ENCODE assay signal across 8 mouse cellular contexts in genomic region chr8:94871108-94871894, GRCm38 (mm10). TPM values are rescaled to one million over a fixed set of nuclear protein-coding genes. Genes with fewer than 3 reads are reported as not detected.
DNase-seq lines count a peak whose midpoint lies in the region; ATAC-seq lines count a peak whose summit lies in the region.

No protein-coding gene starts in this region.

- H3K27me3 ChIP-seq in megakaryocyte, embryonic 14.5 days (replicated peaks), result peaks cover 84% of the 10 kb centered on the region
- H3K27me3 ChIP-seq in intestine, embryonic 15.5 days (replicated peaks), result no peaks in the 10 kb centered on the region
- peaks cover 67% of the 10 kb centered on the region for H3K27me3 ChIP-seq in midbrain, embryonic 10.5 days (ENCODE audit: low read depth, poor library complexity, severe bottlenecking)
- no peaks in the 10 kb centered on the region for H3K27me3 ChIP-seq in stomach, embryonic 14.5 days (ENCODE audit: control insufficient read depth, insufficient read depth, low read length)

- H3K36me3 ChIP-seq in megakaryocyte, embryonic 14.5 days (replicated peaks; ENCODE audit: low read length), result peaks cover 12% of the 10 kb centered on the region
- H3K36me3 ChIP-seq in intestine, embryonic 15.5 days, result peaks cover 10% of the 10 kb centered on the region
- H3K36me3 ChIP-seq in midbrain, embryonic 10.5 days, result peaks cover 9% of the 10 kb centered on the region
- peaks cover 10% of the 10 kb centered on the region for H3K36me3 ChIP-seq in stomach, embryonic 14.5 days (ENCODE audit: control insufficient read depth, insufficient read depth, low read length)

- H3K9me3 ChIP-seq in megakaryocyte, embryonic 14.5 days, result no peaks in the 10 kb centered on the region
- H3K9me3 ChIP-seq in intestine, embryonic 15.5 days, result no peaks in the 10 kb centered on the region
- H3K9me3 ChIP-seq in midbrain, embryonic 10.5 days (replicated peaks), result no peaks in the 10 kb centered on the region
- H3K9me3 ChIP-seq in stomach, embryonic 14.5 days (ENCODE audit: control insufficient read depth, low read depth, low read length), result no peaks in the 10 kb centered on the region

- peak overlapping the region; percentile 76 for H3K4me3 ChIP-seq in megakaryocyte, embryonic 14.5 days (replicated peaks)
- peak overlapping the region; percentile 45 for H3K4me3 ChIP-seq in intestine, embryonic 15.5 days (replicated peaks)
- H3K4me3 ChIP-seq in midbrain, embryonic 10.5 days, result peak overlapping the region; percentile 51
- peak overlapping the region; percentile 41 for H3K4me3 ChIP-seq in stomach, embryonic 14.5 days (ENCODE audit: low read depth, low read length)

- peak overlapping the region; percentile 45 for H3K9ac ChIP-seq in intestine, embryonic 15.5 days
- H3K9ac ChIP-seq in stomach, embryonic 14.5 days (replicated peaks; ENCODE audit: low read depth, low read length), result peak overlapping the region; percentile 15; the same call in 1 of the 2 replicates

- H3K4me2 ChIP-seq in intestine, embryonic 15.5 days (replicated peaks), result peak overlapping the region; percentile 89
- peak overlapping the region; percentile 93 for H3K4me2 ChIP-seq in stomach, embryonic 14.5 days (replicated peaks; ENCODE audit: low read depth, low read length)

- intact Hi-C loops in gastrocnemius, postnatal 36 days (cut with DNase I), result no loop called here
- intact Hi-C loops in left cerebral cortex, postnatal 36 days (cut with DNase I), result loop anchor here (5.0 kb wide), 1 partner anchor 121 kb away; no protein-coding TSS in a partner anchor

- H3K4me1 ChIP-seq in megakaryocyte, embryonic 14.5 days, result peaks cover 43% of the 10 kb centered on the region
- H3K4me1 ChIP-seq in intestine, embryonic 15.5 days (replicated peaks), result peaks cover 46% of the 10 kb centered on the region
- H3K4me1 ChIP-seq in midbrain, embryonic 10.5 days, result peaks cover 67% of the 10 kb centered on the region
- peaks cover 41% of the 10 kb centered on the region for H3K4me1 ChIP-seq in stomach, embryonic 14.5 days (ENCODE audit: control insufficient read depth, insufficient read depth, low read length)

- WGBS in intestine, embryonic 15.5 days, result 5% methylated on average over 7 of the region's 7 CpGs
- WGBS in midbrain, embryonic 10.5 days, result 7% methylated on average over 7 of the region's 7 CpGs
- WGBS in stomach, embryonic 14.5 days, result 6% methylated on average over 7 of the region's 7 CpGs

- peak; percentile 78 for DNase-seq in embryo, embryonic 10 days (ENCODE audit: low spot score)
- peak; percentile 43 to 51 for DNase-seq in gastrocnemius, postnatal 36 days
- peak; percentile 68 to 71 for DNase-seq in left cerebral cortex, postnatal 36 days (ENCODE audit: low spot score in 2 of 2)
- peak; percentile 60 for DNase-seq in midbrain, embryonic 10.5 days (ENCODE audit: low spot score)

- peak overlapping the region; percentile 92 for H3K27ac ChIP-seq in intestine, embryonic 15.5 days
- H3K27ac ChIP-seq in midbrain, embryonic 10.5 days (replicated peaks), result peak overlapping the region; percentile 43; the same call in 1 of the 2 replicates
- H3K27ac ChIP-seq in stomach, embryonic 14.5 days (ENCODE audit: low read length), result peak overlapping the region; percentile 52

- ATAC-seq in megakaryocyte, adult 5-6 weeks (ENCODE audit: poor library complexity, severe bottlenecking), result no peak
- ATAC-seq in intestine, embryonic 15.5 days, result peak; percentile 83
- peak; percentile 81 for ATAC-seq in stomach, embryonic 14.5 days (ENCODE audit: insufficient number of reproducible peaks, insufficient read depth, low FRiP score, low read depth)

RNA-seq across cellular contexts. Expression of gene Dok4, which starts 4.8 kb away (rescaled TPM):
- 0.81 and 1.1 TPM in 2 replicates for polyA plus RNA-seq in megakaryocyte, embryonic 14.5 days (2012; ENCODE audit: insufficient read depth, low replicate concordance)
- 0.75 TPM in 1 of 2 replicates, not detected in the other for total RNA-seq in megakaryocyte, adult 5-6 weeks (2015)
- 0.69 and 0.92 TPM in 2 replicates for total RNA-seq in megakaryocyte, adult 5-6 weeks (2017)
- 1 to 10 TPM; 2.6 to 4.9 TPM for total RNA-seq in gastrocnemius, postnatal 36 days (2021)
- polyA plus RNA-seq in intestine, embryonic 15.5 days (2015; fragmentation: Nextera tagmentation; extraction: Ambion mirVana), result 39.4 and 40.3 TPM in 2 replicates
- total RNA-seq in left cerebral cortex, postnatal 36 days (2021), result 10 to 100 TPM; 20.0 to 22.3 TPM
- 11.3 and 14.5 TPM in 2 replicates for polyA plus RNA-seq in midbrain, embryonic 10.5 days (2016; fragmentation: Nextera tagmentation; extraction: Ambion mirVana)
- polyA plus RNA-seq in stomach, embryonic 14.5 days (2014; fragmentation: Nextera tagmentation; extraction: Ambion mirVana), result 17.2 and 19.9 TPM in 2 replicates

RNA-seq across cellular contexts. Expression of gene Polr2c, which starts 14.1 kb away (rescaled TPM):
- polyA plus RNA-seq in megakaryocyte, embryonic 14.5 days (2012; ENCODE audit: insufficient read depth, low replicate concordance), result 15.3 and 21.3 TPM in 2 replicates
- 44.1 and 46.4 TPM in 2 replicates for total RNA-seq in megakaryocyte, adult 5-6 weeks (2015)
- total RNA-seq in megakaryocyte, adult 5-6 weeks (2017), result 40.3 and 43.5 TPM in 2 replicates
- 10 to 100 TPM; 34.3 to 44.5 TPM for total RNA-seq in gastrocnemius, postnatal 36 days (2021)
- polyA plus RNA-seq in intestine, embryonic 15.5 days (2015; fragmentation: Nextera tagmentation; extraction: Ambion mirVana), result 126 and 134 TPM in 2 replicates
- 10 to 100 TPM; 67.1 to 72.7 TPM for total RNA-seq in left cerebral cortex, postnatal 36 days (2021)
- 163 and 176 TPM in 2 replicates for polyA plus RNA-seq in midbrain, embryonic 10.5 days (2016; fragmentation: Nextera tagmentation; extraction: Ambion mirVana)
- 150 and 159 TPM in 2 replicates for polyA plus RNA-seq in stomach, embryonic 14.5 days (2014; fragmentation: Nextera tagmentation; extraction: Ambion mirVana)

RNA-seq across cellular contexts. Expression of gene Ciapin1, which starts 33.1 kb away (rescaled TPM):
- 404 and 666 TPM in 2 replicates for polyA plus RNA-seq in megakaryocyte, embryonic 14.5 days (2012; ENCODE audit: insufficient read depth, low replicate concordance)
- 13.0 and 28.9 TPM in 2 replicates for total RNA-seq in megakaryocyte, adult 5-6 weeks (2015)
- total RNA-seq in megakaryocyte, adult 5-6 weeks (2017), result 13.5 and 19.5 TPM in 2 replicates
- 10 to 100 TPM; 31.9 to 34.4 TPM for total RNA-seq in gastrocnemius, postnatal 36 days (2021)
- polyA plus RNA-seq in intestine, embryonic 15.5 days (2015; fragmentation: Nextera tagmentation; extraction: Ambion mirVana), result 89.8 and 94.6 TPM in 2 replicates
- total RNA-seq in left cerebral cortex, postnatal 36 days (2021), result 10 to 100 TPM; 67.6 to 73.5 TPM
- 185 and 201 TPM in 2 replicates for polyA plus RNA-seq in midbrain, embryonic 10.5 days (2016; fragmentation: Nextera tagmentation; extraction: Ambion mirVana)
- polyA plus RNA-seq in stomach, embryonic 14.5 days (2014; fragmentation: Nextera tagmentation; extraction: Ambion mirVana), result 90.0 and 96.2 TPM in 2 replicates

RNA-seq across cellular contexts. Expression of gene Coq9, which starts 33.2 kb away (rescaled TPM):
- polyA plus RNA-seq in megakaryocyte, embryonic 14.5 days (2012; ENCODE audit: insufficient read depth, low replicate concordance), result 62.7 and 175 TPM in 2 replicates
- 12.8 and 16.6 TPM in 2 replicates for total RNA-seq in megakaryocyte, adult 5-6 weeks (2015)
- total RNA-seq in megakaryocyte, adult 5-6 weeks (2017), result 22.1 and 24.8 TPM in 2 replicates
- total RNA-seq in gastrocnemius, postnatal 36 days (2021), result 100 to 1,000 TPM; 411 to 443 TPM
- 97.5 and 110 TPM in 2 replicates for polyA plus RNA-seq in intestine, embryonic 15.5 days (2015; fragmentation: Nextera tagmentation; extraction: Ambion mirVana)
- 10 to 100 TPM; 89.3 to 92.6 TPM for total RNA-seq in left cerebral cortex, postnatal 36 days (2021)
- polyA plus RNA-seq in midbrain, embryonic 10.5 days (2016; fragmentation: Nextera tagmentation; extraction: Ambion mirVana), result 50.4 and 52.6 TPM in 2 replicates
- 73.2 and 80.4 TPM in 2 replicates for polyA plus RNA-seq in stomach, embryonic 14.5 days (2014; fragmentation: Nextera tagmentation; extraction: Ambion mirVana)

RNA-seq across cellular contexts. Expression of gene Ccdc102a, which starts 46.6 kb away (rescaled TPM):
- polyA plus RNA-seq in megakaryocyte, embryonic 14.5 days (2012; ENCODE audit: insufficient read depth, low replicate concordance), result 0.73 and 1.4 TPM in 2 replicates
- total RNA-seq in megakaryocyte, adult 5-6 weeks (2015), result 1.8 and 3.3 TPM in 2 replicates
- total RNA-seq in megakaryocyte, adult 5-6 weeks (2017), result 9.1 and 10.7 TPM in 2 replicates
- total RNA-seq in gastrocnemius, postnatal 36 days (2021), result 1 to 10 TPM; 3.3 to 3.8 TPM
- polyA plus RNA-seq in intestine, embryonic 15.5 days (2015; fragmentation: Nextera tagmentation; extraction: Ambion mirVana), result 20.1 and 20.7 TPM in 2 replicates
- total RNA-seq in left cerebral cortex, postnatal 36 days (2021), result 1 to 10 TPM; 1.8 to 1.9 TPM
- 13.0 and 13.1 TPM in 2 replicates for polyA plus RNA-seq in midbrain, embryonic 10.5 days (2016; fragmentation: Nextera tagmentation; extraction: Ambion mirVana)
- 29.9 and 32.3 TPM in 2 replicates for polyA plus RNA-seq in stomach, embryonic 14.5 days (2014; fragmentation: Nextera tagmentation; extraction: Ambion mirVana)
